Mouse (Mus musculus) lung, postnatal 14 days (tissue): ENCODE data around the gene Baiap2.

ENCODE experiments used
- DNase-seq: peaks from one replicate; pipeline ENCODE4 v3.0.0; 2021

Gene Baiap2

DNA sequence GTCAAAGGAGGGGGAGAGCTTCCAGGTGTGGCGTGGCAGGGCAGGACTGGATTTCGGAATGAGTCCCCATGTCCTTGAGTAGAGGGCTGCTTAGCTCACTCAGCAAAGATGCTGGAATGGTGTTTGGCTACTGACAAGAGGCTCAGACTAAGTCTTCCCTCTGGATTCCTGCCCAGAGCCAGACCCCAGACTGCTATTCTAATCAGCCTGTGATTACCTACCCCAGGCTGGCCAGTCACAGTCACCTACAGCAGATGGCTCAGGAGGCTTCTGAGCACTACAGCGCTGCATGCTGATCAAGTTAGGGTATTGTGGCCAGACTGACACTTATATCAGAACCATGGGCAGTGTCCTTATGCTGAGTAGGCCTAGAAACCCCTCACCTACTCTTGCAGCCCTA, 39.7 kb downstream of the Baiap2 start:
- DNase-seq = no peak

DNA sequence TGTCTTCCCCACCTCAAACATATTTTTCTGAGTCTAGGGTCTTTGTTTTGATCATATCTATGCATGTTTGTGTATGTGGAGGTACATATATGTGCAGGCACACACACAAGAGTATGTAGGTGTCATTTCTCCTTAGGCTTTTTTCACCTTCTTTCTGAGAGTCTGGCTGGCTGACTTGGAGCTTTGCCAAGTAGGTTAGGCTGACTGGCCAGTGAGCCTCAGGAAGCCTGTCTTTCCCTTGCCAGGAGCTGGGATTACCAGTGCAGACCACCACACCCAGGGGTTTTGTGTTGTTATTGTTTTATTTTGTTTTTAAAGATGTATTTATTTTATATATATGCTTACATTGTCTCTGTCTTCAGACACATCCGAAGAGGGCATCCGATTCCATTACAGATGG, 40.6 kb downstream of the Baiap2 start:
- DNase-seq = no peak

DNA sequence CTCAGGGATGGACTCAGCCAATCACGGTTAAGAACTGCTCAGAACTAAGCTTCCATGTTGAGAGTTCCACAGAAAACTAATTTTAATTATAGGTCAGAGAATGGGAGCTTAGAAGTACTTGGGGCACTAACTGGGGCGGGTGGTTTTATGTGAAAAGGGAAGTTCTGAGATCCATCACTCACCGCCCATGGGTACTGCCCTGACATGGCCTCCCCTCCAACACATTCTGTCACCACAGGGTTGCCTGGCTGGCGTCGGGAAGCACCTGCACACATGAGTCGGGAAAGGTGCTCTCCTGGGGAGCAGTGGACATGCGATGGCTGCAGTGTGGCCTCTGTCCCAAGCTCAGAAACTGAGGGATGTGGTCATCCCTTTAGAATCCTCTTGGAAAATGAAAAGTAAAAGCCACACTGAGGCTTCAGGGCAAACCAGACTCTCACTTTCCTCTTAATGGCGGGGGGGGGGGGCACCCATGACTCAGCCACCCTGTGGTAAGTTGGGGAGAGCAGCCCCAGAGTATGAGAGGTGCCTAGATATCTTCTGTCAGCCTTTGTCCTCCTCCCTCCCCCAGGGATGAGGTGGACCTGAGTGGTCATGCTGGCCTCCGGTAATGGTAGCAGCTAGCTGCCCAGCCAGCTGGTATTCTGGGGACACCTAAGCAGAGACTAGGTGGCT, 44.3 kb downstream of the Baiap2 start:
- no peak for DNase-seq

DNA sequence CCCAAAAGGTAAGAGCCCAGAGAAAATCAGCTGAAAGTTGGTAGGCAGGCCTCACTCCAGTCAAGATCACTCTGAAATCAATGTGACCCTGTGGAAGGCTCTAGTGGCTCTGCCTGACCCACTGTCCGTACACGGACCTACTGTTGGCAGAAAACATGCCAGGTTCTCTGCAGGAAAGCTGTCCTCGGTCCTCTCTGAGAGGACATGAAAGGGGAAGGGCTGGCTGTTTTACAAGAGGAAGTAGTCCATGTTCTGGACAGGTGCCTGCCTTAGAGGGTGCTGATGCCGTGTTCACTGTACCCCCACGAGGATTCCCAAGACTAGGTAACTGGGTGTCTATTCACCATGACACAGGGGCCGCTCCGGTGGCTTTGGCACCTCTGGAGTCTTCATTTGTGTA, 45.3 kb downstream of the Baiap2 start:
- no peak for DNase-seq

DNA sequence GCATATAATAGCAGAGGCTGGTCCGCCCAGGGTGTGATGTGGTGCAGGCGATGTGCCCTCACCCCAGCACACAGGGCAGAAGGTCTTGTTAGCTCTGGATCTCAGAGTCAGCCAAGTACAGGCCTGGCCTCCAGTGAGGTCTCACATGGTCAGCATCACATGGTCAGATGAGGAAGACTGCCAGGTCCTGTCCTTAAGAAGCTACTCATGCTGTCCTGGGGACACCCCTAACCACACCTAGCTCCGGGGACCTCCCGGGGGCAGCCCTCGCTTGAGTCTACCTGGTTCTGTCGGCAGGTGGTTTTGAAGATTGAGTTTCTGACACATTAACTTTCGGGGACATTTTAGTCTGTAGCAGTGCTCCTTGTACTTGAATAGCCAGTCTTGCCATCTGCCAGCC, 45.8 kb downstream of the Baiap2 start:
- peak; percentile 18 for DNase-seq

DNA sequence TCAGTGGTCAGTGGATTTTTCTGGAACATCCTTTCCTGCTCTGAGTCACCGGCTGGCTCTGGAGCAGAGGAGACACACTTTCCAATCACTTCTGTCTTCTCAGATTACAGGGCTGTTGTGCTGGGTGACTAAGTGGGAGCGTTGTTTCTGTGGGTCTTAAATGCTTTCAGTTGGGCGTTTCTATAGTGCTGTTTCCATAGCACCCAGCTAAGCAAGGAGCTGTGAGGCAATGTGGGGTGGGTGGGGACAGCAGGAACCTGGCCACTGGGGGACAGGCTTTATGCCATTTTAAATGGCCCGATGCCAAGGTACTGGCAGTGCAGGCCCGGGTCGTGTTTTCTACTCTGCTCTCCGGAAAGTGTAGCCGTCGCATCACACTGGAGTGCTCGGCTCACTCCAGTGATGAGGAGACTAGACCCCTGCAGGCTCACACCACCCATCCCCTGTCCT, 46.6 kb downstream of the Baiap2 start:
- DNase-seq = peak; percentile 54

DNA sequence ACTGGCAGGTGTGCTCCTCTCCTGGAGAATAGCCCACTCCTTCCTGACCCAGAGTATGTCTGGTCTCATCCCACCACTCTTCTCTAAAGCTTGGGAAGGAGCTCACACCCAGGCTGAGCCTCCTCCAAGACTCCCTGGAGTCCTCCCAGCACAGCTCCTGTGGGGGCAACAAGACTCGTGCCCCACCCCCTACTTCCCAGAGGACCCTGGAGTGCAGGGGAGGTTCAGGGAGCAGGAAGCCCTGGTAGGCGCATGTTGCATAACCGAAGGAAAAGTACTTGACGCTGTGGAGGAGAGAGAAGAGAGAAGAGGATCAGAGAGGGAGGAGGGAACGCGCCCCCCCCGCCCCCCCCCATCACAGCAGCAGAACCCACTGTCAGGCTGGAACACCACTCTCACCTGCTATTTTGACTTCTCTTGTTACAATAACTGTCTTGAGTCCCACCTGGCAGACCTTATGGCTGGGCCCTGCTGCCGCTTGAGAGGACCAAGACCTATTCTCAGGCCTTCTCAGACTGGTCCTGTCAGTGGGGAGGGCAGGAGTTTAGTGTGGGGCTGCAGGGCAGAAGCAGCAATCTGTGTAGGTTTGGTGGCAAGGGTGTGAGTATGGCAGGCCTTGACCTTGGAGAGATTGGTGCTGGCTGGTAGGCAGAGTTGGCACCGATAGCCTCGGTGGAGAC, 48.2 kb downstream of the Baiap2 start:
- DNase-seq = peak; percentile 45

DNA sequence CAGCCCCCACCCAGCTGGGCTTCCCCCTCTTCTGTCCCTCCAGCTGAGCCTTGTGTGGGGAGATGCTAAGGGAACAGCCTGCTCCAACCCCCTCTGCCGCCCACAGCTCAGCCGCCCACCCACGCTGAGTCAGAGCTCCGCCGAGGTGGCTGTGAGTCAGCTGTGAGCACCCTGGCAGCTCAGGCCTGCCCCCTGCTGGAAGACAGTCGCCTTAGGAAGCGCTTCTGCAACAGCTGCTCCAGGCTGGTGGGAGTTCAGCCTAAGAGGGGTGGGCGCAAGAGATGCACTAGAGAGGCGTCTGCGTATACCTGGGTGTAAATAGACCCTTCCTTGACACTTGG, 48.7 kb downstream of the Baiap2 start:
- peak; percentile 95 for DNase-seq

DNA sequence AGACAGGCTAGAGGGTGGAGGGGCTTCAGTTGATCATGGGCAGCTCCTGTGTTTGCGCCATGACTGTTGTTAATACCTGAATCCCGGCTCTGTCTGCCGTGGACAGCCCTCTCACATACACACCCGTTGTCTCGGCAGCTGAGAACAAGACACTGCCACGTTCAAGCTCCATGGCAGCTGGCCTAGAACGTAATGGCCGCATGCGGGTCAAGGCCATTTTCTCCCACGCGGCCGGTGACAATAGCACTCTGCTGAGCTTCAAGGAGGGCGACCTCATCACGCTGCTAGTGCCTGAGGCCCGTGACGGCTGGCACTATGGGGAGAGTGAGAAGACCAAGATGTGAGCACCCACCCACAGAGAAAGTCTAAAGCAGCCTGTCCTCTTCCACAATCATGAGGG, 54.8 kb downstream of the Baiap2 start:
- DNase-seq = no peak

DNA sequence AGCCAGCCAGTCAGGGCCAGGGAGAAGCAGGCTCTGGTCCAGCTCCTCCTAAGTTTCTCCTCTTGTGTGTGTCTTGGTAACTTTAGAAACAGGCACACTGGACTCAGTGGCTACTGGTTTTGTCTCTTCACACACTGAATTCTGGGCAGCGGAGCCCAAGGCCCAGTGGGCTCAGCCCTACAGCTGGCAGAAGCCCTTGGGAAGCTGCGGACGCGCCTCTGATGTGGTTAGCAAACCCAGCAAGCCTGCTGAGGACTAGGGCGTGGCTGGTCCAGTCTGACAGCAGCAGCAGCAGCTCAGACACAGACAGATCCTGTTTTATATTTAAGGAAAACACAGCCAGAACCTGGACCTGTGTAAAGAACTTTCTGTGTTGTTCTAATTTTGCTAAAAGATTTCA, 59.5 kb downstream of the Baiap2 start:
- no peak for DNase-seq

DNA sequence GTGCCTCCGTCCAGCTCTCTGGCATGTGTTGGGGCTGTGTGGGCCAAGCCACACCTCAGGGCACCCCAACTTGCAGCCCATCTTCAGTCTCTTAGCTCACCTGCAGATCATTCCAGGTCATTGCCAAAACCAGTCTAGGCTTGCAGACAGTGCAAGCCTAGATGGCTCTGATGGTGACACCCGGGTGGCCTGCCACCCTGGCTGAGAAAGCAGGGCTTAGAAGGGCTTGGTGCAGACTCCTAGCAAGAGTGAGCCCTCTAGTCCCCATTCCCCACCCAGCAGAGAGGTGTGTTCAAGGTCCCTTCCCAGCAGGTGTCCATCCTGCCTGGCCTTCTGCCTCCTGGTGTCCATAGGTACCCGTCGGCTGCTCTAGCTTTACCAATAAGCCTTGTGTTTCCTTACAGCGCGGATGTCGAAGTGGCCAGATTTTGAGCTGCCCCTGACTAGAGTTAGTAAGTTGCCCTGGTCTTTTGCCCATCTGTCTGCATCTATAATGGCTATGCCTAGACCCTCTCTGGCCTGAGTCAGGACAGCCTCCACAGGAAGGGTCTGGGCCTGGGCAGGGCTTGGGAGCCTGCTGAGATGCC, 60.2 kb downstream of the Baiap2 start:
- no peak for DNase-seq

DNA sequence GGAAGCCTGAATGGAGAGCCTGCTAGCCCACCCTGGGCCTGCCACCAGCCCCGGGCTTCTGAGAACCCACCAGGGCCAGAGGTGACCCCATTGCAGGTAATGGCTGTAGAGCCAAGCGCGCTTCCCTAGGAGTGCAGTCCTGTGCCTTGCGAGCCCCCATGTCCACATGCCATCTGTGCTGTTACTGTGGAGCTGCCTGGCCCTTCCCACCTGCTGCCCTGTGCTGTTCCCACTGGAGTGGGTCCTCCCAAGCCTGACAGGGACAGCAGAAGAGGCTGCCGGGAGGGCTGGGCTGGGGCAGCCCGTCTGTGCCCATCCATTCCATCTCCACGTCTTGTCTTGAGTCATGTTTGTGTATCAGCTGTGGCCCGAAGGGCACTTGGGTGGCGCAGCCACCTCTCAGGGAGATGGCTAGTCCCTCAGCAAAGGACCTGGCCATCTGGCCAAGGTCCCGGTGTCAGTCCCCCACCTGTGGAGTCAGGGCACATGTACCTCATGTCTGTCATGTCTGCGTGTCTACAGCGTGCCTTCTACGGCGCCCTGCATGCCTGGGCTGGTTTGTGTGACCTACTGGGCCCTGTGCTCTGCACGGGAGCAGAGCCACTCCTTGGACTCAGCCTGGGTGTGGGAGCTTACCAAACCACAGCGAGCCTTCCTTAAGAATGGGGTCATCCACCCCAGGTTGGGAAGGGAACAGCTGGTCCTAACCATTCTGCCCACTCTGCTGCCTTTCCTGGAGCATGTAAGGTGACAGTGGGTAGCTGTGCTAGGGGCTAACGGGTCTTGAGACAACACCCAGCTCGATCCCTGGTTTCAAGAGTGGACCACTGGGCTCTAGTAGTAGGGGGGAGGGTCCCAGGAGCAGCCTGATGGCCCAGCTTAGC, 63.1 kb downstream of the Baiap2 start:
- no peak for DNase-seq

DNA sequence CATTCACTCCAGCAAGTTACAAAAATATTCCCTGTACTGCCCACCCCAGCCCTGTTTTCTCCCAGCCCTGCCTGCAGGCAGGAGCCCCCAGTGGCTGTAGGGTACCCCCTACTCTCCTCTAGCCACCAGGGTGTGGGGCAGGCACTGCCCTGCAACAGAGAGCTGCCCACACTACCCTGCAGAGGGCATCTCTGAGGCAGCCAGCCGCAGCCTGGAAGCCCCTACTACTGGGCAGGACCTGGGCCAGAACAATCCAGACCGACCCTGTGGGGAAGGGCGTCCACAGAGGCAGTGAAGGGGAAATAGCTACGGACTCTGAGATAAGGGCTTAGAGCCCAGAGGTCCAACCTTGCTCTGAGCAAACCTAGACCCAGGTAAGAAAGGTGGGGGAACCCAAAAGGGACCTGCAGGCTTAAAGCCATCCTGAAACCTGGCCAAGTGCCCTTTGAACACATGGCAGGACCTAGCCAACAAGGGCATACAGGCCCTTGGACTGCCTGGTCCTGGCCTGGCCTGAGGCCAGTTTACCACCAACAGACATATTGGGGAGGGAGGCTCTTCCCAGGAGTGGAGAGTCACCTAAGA, 65.0 kb downstream of the Baiap2 start:
- DNase-seq = no peak

DNA sequence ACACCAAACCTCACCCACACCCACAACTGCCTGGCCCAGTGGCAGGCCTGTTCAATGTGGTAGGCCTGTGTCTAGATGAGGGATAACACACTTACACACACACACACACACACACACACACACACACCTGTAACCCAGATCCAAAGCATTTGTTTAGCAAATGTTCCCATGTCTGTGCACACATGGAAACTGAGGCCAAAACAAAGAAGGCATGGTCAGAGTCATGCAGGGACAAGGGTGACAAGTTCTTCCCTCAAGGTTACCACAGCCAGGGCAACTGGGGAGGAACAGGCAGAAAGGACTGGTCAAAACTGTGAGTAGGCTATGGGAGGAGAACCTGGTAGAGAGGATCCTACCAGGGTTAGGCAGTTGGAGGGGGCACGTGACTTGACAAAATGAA, 65.9 kb downstream of the Baiap2 start:
- DNase-seq = no peak

DNA sequence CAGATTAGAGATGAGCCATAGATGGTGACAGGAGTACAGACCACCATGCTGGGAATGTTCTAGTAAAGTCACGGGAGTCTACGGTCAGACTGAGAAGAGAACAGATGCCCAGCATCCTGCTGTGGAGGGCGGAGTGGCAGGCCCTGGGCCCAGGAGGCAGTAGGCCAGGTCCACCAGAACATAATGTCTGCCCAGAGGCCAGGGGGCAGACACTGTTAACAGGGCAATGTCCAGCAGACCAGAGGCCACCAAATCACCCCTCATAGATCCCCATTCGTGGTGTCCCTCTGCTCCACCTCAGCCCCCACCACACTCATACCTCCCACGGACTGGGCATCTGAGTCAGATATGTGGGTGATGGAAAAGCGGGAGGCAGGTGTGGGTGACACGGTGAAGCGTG, 66.4 kb downstream of the Baiap2 start:
- no peak for DNase-seq

DNA sequence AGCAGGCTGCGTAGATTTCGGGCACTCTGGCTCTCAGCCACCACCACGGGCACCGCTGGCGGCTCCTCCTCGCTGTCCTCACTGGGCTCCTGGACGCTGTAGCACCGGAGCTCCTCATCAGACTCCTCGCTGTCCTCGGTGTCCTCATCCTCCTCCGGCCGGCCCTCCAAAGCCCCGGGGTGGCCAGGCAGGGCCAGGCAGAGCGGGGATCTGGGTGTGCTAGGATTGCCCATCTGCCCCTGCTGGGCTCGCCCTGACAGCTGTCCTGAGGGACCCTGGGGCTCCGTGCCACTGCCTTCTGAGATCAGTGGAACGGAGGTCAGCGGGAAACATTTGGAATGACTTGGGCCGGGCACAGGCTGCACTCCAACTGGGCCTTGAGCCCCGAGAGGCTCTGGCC, 67.4 kb downstream of the Baiap2 start:
- DNase-seq = no peak

DNA sequence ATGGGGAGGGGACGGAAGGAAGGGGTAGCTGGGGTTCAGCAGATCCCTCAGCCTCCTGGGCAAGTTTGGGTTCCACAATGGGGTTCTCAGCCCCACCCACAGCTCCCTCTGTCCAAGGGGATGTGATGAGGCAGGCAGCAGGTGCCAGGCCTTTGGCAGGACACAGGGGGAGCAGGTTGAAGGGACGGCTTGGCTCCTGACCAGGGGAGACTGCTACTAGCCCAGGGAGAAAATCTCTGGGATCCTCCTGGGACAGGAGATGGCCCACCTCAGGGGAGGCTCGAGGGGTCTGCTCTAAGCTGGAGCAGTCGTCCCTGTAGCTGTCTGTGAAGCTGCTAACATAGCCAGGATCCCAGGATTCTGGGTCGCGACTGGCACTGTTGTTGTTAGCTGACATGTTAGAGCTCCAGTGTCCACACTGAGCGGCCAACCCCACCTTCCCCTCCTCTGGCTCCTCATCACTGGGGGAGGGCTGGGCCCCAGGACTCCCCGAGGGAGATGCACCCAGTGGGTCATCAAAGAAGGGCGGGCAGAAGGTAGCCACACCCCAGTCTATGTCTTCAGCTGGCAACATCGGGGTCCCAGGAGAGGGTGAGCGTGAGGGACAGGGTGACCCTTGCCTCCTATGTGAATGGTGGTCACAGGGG, 68.7 kb downstream of the Baiap2 start:
- DNase-seq = no peak

DNA sequence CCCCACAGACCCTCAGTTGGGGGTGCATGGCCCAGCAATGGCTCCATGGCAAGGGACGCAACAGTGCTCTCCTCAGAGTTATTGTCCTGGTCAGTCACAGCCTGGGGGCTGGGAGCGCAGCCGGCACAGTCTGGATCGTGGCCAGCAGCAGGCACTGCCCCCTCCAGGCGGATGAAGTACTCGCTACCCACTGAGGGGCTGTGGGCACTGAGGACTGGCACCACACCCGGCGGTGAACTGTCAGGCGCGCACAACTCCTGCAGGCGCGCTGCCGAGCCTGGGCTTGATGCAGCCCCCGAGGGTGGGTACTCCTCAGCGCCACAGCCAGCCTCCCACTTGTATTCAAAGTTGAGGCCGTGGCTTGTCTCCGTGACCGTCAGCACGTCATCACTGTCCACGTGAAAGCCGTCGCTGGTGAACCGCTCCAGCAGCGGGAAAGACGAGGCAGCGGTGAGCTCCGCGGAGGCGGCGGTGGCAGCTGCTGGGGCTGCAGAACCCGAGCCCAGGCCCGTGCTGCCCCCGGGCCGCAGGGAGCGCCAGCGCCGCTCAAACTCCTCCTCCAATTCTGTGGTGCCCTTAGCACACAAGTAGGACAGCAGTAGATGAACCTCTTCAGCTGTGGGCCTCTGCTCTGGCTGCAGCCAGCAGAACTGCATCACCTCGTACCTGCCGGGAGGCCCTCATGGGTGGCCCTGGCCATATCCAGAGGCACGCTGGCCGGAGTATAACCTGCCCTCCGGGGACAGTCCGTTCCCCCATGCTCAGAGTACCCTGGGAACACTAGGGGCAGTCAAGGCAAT, 69.4 kb downstream of the Baiap2 start:
- DNase-seq = no peak

DNA sequence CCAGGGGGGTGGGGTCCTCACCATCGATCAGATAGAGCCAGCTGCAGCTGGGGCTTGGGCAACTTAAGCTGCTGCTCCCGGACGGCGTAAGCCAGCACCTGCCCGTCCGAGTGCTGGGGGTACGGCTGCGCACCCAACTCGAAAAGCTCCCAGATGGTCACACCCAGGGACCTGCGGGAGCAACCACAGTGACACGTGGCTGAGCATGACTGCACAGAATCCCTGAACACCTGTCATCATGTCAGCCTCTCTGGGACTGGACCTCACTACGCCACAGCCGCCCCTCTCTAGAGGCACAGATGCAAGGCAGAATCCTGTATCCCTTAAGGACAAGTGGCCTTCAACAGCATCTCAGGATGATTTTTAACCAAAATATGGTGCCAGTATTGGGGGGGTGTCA, 70.1 kb downstream of the Baiap2 start:
- DNase-seq = no peak

DNA sequence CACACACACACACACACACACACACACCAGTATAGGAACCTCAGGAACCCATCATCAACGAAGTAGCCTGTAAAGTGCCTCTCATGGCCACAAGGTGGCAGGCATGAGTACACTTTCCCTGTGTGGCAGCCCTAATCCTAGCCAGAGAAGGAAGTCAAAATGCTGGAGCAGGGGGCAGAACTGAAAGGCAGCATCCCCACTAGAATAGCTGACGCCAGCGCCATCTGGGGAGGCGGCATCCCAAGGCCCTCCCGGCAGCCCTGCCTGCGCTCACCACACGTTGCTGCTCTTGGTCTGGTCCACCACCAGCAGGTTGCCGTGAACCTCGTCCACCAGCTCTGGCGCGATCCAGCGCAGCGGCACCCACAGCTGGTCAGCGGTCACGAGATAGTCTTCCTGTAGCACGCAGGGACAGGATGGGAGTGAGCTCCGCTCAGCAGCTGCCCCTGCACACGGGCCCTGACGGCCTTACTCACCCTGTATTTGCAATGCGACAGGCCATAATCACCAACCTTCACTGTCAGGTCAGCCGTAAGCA, 70.7 kb downstream of the Baiap2 start:
- peak; percentile 84 for DNase-seq

DNA sequence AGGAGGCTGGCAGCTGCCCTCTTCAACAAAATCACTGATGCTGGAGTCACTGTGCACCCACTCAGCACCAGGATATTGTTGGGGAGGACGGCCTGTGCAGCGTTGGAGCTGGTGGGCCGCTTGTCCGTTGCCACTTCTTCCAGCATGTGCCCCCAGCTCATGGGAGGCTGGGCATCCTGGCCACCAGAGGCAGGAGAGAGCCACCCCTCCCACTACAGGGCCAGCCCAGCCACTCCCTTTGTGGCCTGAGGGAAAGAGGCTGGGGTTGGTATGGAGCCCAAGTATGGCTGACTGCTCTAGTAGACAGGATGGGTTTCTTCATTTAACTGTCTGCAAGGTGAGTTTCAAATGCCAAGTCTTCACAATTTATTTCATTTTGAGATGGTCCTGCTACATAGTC, 72.2 kb downstream of the Baiap2 start:
- no peak for DNase-seq

DNA sequence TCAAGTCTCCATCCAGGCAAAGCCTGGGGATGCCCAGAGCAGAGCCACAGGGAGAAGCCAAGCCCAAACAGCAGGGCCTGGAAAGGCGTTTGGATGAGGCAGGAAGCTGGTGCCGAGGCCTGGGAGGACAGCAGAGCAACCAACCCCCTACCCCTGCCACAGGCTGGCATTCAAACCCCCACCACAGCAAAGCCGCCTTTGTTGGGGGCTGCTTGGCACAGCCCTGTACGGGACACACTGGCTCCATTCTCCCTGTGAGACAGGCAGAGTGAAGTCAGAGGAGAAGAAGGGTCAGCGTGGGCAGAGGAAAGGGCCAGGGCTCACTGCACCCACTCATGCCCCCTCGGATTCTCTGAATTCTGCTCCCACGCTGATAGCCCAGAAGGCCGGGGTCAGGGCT, 74.4 kb downstream of the Baiap2 start:
- DNase-seq = no peak
